Mouse (Mus musculus) C2C12 (cell line): ENCODE measurements around the gene Socs4.

Experiments used
- CEBPB ChIP-seq: IDR thresholded peaks from one replicate; pipeline ENCODE4 v1.6.1; 2011; ENCODE audit warnings: low read depth, mild to moderate bottlenecking, control low read depth, moderate library complexity
- CTCF ChIP-seq: IDR thresholded peaks from one replicate; pipeline ENCODE4 v1.5.1; 2011; ENCODE audit not compliant: control insufficient read depth, insufficient read depth, insufficient read length
- FOSL1 ChIP-seq: IDR thresholded peaks from one replicate; pipeline ENCODE4 v1.8.0; 2011; ENCODE audit warnings: mild to moderate bottlenecking, low read length; ENCODE audit not compliant: poor library complexity, insufficient read depth, severe bottlenecking
- MAX ChIP-seq: IDR thresholded peaks from one replicate; pipeline ENCODE4 v1.6.1; 2011; ENCODE audit warnings: mild to moderate bottlenecking, control low read depth
- MYOG ChIP-seq: IDR thresholded peaks from one replicate; pipeline ENCODE4 v1.6.1; 2011; ENCODE audit not compliant: control insufficient read depth, insufficient read length; ENCODE audit errors: extremely low read depth
- USF1 ChIP-seq: IDR thresholded peaks from one replicate; pipeline ENCODE4 v1.6.1; 2011; ENCODE audit warnings: low read depth, mild to moderate bottlenecking, control low read depth, moderate library complexity

GRCm38 (mm10) chr14:47340231-47340925 is 63.6 kb downstream of the Socs4 start:
- no peak for TF ChIP-seq CTCF
- TF ChIP-seq MAX: no peak
- no peak for TF ChIP-seq USF1
- TF ChIP-seq FOSL1: no peak
- TF ChIP-seq CEBPB: no peak
- no peak for TF ChIP-seq MYOG
